Mouse (Mus musculus): ENCODE results near the gene Ntn5.

GRCm38 (mm10) chr7:45641391-45642040 lies 42.3 kb upstream of the Ntn5 start:
- no peak for TF ChIP-seq MAFK (IDR thresholded peaks at IDR 0.05; ENCODE audit: insufficient read depth, low read depth, low read length)
- no peak for TF ChIP-seq CHD2 (IDR thresholded peaks at IDR 0.05; ENCODE audit: low read depth, low read length)
